ENCODE assay signal across 9 mouse cellular contexts in genomic region chr4:59312945-59313344, GRCm38 (mm10).
DNase-seq lines count a peak whose midpoint lies in the region.
"Had no signal": no experiment of that assay in that cellular context is flagged by ENCODE, and none has a peak within 500 bp of the region (broad histone marks: within the 10 kb centered on the region; RNA-seq: fewer than 3 reads in every experiment).

No protein-coding gene starts in this region.

- peak; percentile 14 to 47 for DNase-seq in cerebellum, postnatal 25 days
- no peak for DNase-seq in cerebellum, adult 11 months
- DNase-seq in kidney, postnatal 10 days: peak; percentile 54
- DNase-seq in kidney, adult 18-20 months: no peak
- peak; percentile 15 for DNase-seq in ES-CJ7 (ENCODE audit: low read depth, low spot score)
- peak; percentile 78 for DNase-seq in heart, adult 8-10 months (ENCODE audit: low spot score)
- DNase-seq in adrenal gland, postnatal 36 days: no peak
- DNase-seq in urinary bladder, postnatal 14 days (ENCODE audit: low spot score): no peak
- DNase-seq: adrenal gland, postnatal 14 days had no signal

Comparison
In these comparisons a context has a peak if more than half of its experiments do, and no peak if none do; other contexts are left out.
1. DNase-seq: peak in cerebellum, postnatal 25 days (2 of 2), kidney, postnatal 10 days (single experiment), ES-CJ7 (single experiment) and heart, adult 8-10 months (single experiment); none in cerebellum, adult 11 months (single experiment), kidney, adult 18-20 months (single experiment), adrenal gland, postnatal 36 days (0 of 2) and urinary bladder, postnatal 14 days (single experiment).